Mouse (Mus musculus): ENCODE data around the gene Gm2035. TPM values are rescaled to one million over a fixed set of nuclear protein-coding genes. Genes with fewer than 3 reads are reported as not detected.
"Not testable (repeated sequence)": the region's sequence is repeated elsewhere in the genome, so short reads cannot be mapped to it uniquely, and the experiment has no call there.

Gene Gm2035
- polyA plus RNA-seq (2014; fragmentation: Nextera tagmentation; extraction: Ambion mirVana) = not detected in 2 replicates

- not testable (repeated sequence) for H3K9me3 ChIP-seq (ENCODE audit: control insufficient read depth, low read length); H3K36me3 ChIP-seq (ENCODE audit: control insufficient read depth, insufficient read depth, low read length); H3K9ac ChIP-seq (ENCODE audit: low read depth, low read length); H3K4me1 ChIP-seq (replicated peaks; ENCODE audit: control insufficient read depth, insufficient read depth, low read length); ATAC-seq (replicated peaks; ENCODE audit: low FRiP score); DNase-seq (ENCODE audit: low spot score); H3K4me2 ChIP-seq; H3K27ac ChIP-seq (ENCODE audit: low read depth, low read length); H3K27me3 ChIP-seq (replicated peaks; ENCODE audit: control insufficient read depth, insufficient read depth, low read length); H3K4me3 ChIP-seq (ENCODE audit: low read depth, low read length)
- 66% methylated on average over 2 of the region's 2 CpGs for WGBS
These were observed at the start of gene Gm2035 for GRCm38 (mm10) chr12:87919721-87920120. TSS of gene Gm2035 (minus strand) at chr12:87919857.

DNA sequence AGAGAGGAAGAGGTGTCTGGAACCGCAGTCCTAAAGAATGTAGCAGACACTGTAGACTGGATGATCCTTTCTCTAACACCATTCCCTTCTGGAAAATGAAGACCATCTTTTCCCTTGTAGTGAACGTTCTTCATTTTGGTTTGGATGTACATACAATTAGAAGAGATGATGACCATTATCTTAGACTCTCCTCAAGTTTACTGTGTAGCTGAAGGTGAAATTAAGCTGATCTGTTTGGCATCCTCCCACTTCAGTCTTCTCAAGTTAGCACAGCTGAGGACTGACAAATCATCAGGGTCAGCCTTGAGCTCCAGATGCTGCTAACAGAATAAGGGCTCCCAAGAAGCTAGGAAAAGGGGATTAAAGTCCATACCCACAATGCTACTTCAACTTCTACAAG, 34.1 kb upstream of the Gm2035 start, which contains the start of gene Gm2042:
Gm2042 (plus strand) TSS at position 301 of the 400 bp plus-strand sequence.
- H3K36me3 ChIP-seq (ENCODE audit: control insufficient read depth, insufficient read depth, low read length); H3K27me3 ChIP-seq (replicated peaks; ENCODE audit: control insufficient read depth, insufficient read depth, low read length); H3K27ac ChIP-seq (ENCODE audit: low read depth, low read length); H3K9ac ChIP-seq (ENCODE audit: low read depth, low read length); H3K4me3 ChIP-seq (ENCODE audit: low read depth, low read length); ATAC-seq (replicated peaks; ENCODE audit: low FRiP score); H3K4me1 ChIP-seq (replicated peaks; ENCODE audit: control insufficient read depth, insufficient read depth, low read length); H3K4me2 ChIP-seq; H3K9me3 ChIP-seq (ENCODE audit: control insufficient read depth, low read length); DNase-seq (ENCODE audit: low spot score): not testable (repeated sequence)
- 77% methylated on average over 2 of the region's 2 CpGs for WGBS

- H3K27ac ChIP-seq (ENCODE audit: low read depth, low read length); H3K36me3 ChIP-seq (ENCODE audit: control insufficient read depth, insufficient read depth, low read length); DNase-seq (ENCODE audit: low spot score); ATAC-seq (replicated peaks; ENCODE audit: low FRiP score); H3K4me3 ChIP-seq (ENCODE audit: low read depth, low read length); H3K4me2 ChIP-seq; H3K9me3 ChIP-seq (ENCODE audit: control insufficient read depth, low read length); H3K4me1 ChIP-seq (replicated peaks; ENCODE audit: control insufficient read depth, insufficient read depth, low read length); H3K9ac ChIP-seq (ENCODE audit: low read depth, low read length); H3K27me3 ChIP-seq (replicated peaks; ENCODE audit: control insufficient read depth, insufficient read depth, low read length): not testable (repeated sequence)
- 71% methylated on average over 1 of the region's 1 CpGs for WGBS
These were observed 24.6 kb downstream of the Gm2035 start, which contains the start of gene Gm2022 for GRCm38 (mm10) chr12:87895070-87895469. TSS of gene Gm2022 (plus strand) at chr12:87895370.

DNA sequence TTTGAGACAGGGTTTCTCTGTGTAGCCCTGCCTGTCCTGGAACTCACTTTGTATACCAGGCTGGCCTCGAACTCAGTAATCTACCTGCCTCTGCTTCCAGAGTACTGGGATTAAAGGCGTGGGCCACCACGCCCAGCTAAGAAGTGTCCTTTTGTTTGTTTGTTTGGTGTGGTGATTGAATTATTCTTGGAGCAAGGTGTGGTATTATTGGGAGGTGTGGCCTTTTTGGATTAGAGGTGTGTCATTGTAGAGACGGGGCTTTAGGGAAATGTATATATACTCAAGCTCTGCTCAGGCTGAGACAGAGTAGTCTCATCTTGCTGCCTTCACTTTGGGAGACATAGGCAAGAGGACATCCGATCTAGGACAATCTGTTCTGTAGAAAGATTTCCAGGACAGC, 45.9 kb downstream of the Gm2035 start, which contains the start of gene Gm2016:
Gm2016 (plus strand) TSS at position 301 of the 400 bp plus-strand sequence.
- not testable (repeated sequence) for H3K4me3 ChIP-seq (ENCODE audit: low read depth, low read length); H3K36me3 ChIP-seq (ENCODE audit: control insufficient read depth, insufficient read depth, low read length); ATAC-seq (replicated peaks; ENCODE audit: low FRiP score); H3K4me1 ChIP-seq (replicated peaks; ENCODE audit: control insufficient read depth, insufficient read depth, low read length); H3K27ac ChIP-seq (ENCODE audit: low read depth, low read length); DNase-seq (ENCODE audit: low spot score); H3K4me2 ChIP-seq; H3K9me3 ChIP-seq (ENCODE audit: control insufficient read depth, low read length); H3K9ac ChIP-seq (ENCODE audit: low read depth, low read length); H3K27me3 ChIP-seq (replicated peaks; ENCODE audit: control insufficient read depth, insufficient read depth, low read length)
- 81% methylated on average over 5 of the region's 5 CpGs for WGBS

Other genes with a start within 250 kb of the Gm2035 start
- gene Gm21319, start 144.1 kb downstream of the Gm2035 start, polyA plus RNA-seq (2014; fragmentation: Nextera tagmentation; extraction: Ambion mirVana) = not detected in 2 replicates
- gene Gm21936, start 124.3 kb downstream of the Gm2035 start, polyA plus RNA-seq (2014; fragmentation: Nextera tagmentation; extraction: Ambion mirVana) = not detected in 2 replicates
- not detected in 2 replicates for gene BB287469, start 103.3 kb downstream of the Gm2035 start, polyA plus RNA-seq (2014; fragmentation: Nextera tagmentation; extraction: Ambion mirVana)
- not detected in 2 replicates for gene Gm2001, start 77.5 kb downstream of the Gm2035 start, polyA plus RNA-seq (2014; fragmentation: Nextera tagmentation; extraction: Ambion mirVana)
- not detected in 2 replicates for gene Gm2016, start 45.8 kb downstream of the Gm2035 start, polyA plus RNA-seq (2014; fragmentation: Nextera tagmentation; extraction: Ambion mirVana)
- gene Gm2022, start 24.5 kb downstream of the Gm2035 start, polyA plus RNA-seq (2014; fragmentation: Nextera tagmentation; extraction: Ambion mirVana) = not detected in 2 replicates
- gene Gm2042, start 34.2 kb upstream of the Gm2035 start, polyA plus RNA-seq (2014; fragmentation: Nextera tagmentation; extraction: Ambion mirVana) = not detected in 2 replicates
- gene Gm2075, start 92.0 kb upstream of the Gm2035 start, polyA plus RNA-seq (2014; fragmentation: Nextera tagmentation; extraction: Ambion mirVana) = not detected in 2 replicates
- not detected in 2 replicates for gene Gm6803, start 98.9 kb upstream of the Gm2035 start, polyA plus RNA-seq (2014; fragmentation: Nextera tagmentation; extraction: Ambion mirVana)
- gene Gm2056, start 107.1 kb upstream of the Gm2035 start, polyA plus RNA-seq (2014; fragmentation: Nextera tagmentation; extraction: Ambion mirVana) = not detected in 2 replicates
- gene Gm16368, start 163.8 kb upstream of the Gm2035 start, polyA plus RNA-seq (2014; fragmentation: Nextera tagmentation; extraction: Ambion mirVana) = not detected in 2 replicates